Mouse (Mus musculus): ENCODE data around the gene Eif4g3. TPM values are rescaled to one million over a fixed set of nuclear protein-coding genes. Genes with fewer than 3 reads are reported as not detected.

The Eif4g3 gene
- 31.1 TPM for polyA plus RNA-seq (2014; fragmentation: Illumina TruSeq; extraction: RNeasy Lipid Tissue Mini Kit (QIAGEN cat#74804); ENCODE audit: low read depth, low replicate concordance)

GRCm38 (mm10) chr4:137992890-137993289 is at the start of gene Eif4g3:
Eif4g3 (plus strand) TSS chr4:137993022.

DNA sequence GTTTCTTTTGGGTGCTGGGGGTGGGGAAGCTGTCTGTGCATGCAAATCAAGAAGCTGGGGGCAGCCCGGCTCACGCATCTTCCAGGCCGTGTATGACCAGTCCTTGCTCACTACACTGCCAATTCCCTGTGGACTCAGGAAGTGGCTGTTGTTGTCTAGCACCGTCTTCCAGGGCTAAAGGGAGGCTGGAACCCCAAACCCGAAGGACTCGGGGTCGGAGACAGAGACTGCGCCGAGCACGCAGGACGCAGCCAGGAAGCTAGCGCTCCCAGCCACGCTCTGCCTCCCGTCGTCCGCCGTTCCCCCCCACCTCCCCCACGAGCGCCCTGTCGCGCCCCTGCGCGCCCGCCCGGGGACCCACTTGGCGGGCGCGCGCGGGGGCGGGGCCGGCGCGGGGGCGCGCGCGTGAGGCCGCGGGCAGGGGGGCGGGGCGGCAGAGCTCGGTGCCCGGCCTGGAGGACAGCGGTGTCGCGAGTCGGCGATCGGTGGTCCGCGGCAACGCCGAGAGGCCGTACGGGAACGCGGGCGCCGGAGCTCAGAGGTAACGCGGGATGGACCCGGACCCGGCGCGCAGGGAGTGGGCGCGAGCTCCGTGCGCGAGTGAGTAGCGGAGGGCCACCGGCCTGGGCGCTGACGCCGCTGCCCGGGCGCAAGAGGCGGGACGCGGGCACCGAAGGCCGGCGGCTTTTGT is 223.5 kb downstream of the Eif4g3 start, which contains the start of gene Hp1bp3:
TSS of gene Hp1bp3 (plus strand) at position 97 of the 691 bp plus-strand sequence.

GRCm38 (mm10) chr4:138250088-138250960 is 257.5 kb downstream of the Eif4g3 start, which contains the start of the genes Sh2d5 and Kif17:
Sh2d5 (plus strand) TSS chr4:138250403.
Kif17 (plus strand) TSS chr4:138250435.

Other genes with a start within 250 kb of the Eif4g3 start
- gene Alpl, start 196.6 kb upstream of the Eif4g3 start, polyA plus RNA-seq (2014; fragmentation: Illumina TruSeq; extraction: RNeasy Lipid Tissue Mini Kit (QIAGEN cat#74804); ENCODE audit: low read depth, low replicate concordance): 51.4 TPM
- gene Ece1, start 130.8 kb upstream of the Eif4g3 start, polyA plus RNA-seq (2014; fragmentation: Illumina TruSeq; extraction: RNeasy Lipid Tissue Mini Kit (QIAGEN cat#74804); ENCODE audit: low read depth, low replicate concordance): 80.9 TPM
- gene Hp1bp3, start 223.3 kb downstream of the Eif4g3 start, polyA plus RNA-seq (2014; fragmentation: Illumina TruSeq; extraction: RNeasy Lipid Tissue Mini Kit (QIAGEN cat#74804); ENCODE audit: low read depth, low replicate concordance): 114 TPM